9 mouse cellular contexts compared by ENCODE assay signal in genomic region chr8:116621158-116621961, GRCm38 (mm10).
DNase-seq lines count a peak whose midpoint lies in the region; ATAC-seq and TF ChIP-seq lines count a peak whose summit lies in the region.
"Had no signal": no experiment of that assay in that cellular context is flagged by ENCODE, and none has a peak within 500 bp of the region (broad histone marks: within the 10 kb centered on the region; RNA-seq: fewer than 3 reads in every experiment).

No protein-coding gene starts in this region.

- no peak overlapping the region for H3K9ac ChIP-seq in midbrain, embryonic 13.5 days (replicated peaks)
- H3K9ac ChIP-seq in midbrain, embryonic 16.5 days (ENCODE audit: low read depth, low read length), result no peak overlapping the region
- no peak overlapping the region for H3K9ac ChIP-seq in intestine, postnatal 0 days (ENCODE audit: low read depth, low read length)

- no peaks in the 10 kb centered on the region for H3K27me3 ChIP-seq in midbrain, embryonic 13.5 days
- no peaks in the 10 kb centered on the region for H3K27me3 ChIP-seq in midbrain, embryonic 16.5 days (ENCODE audit: control insufficient read depth, insufficient read depth, low read depth, low read length)
- no peaks in the 10 kb centered on the region for H3K27me3 ChIP-seq in intestine, postnatal 0 days (replicated peaks; ENCODE audit: control insufficient read depth, insufficient read depth, low read length)

- ATAC-seq in midbrain, embryonic 13.5 days, result 0 out of 2 replicates have a peak, but pooled peaks have one; percentile 47
- no peak for ATAC-seq in midbrain, embryonic 16.5 days
- no peak for ATAC-seq in intestine, postnatal 0 days

- H3K4me2 ChIP-seq in midbrain, embryonic 13.5 days (replicated peaks), result no peak overlapping the region
- H3K4me2 ChIP-seq in midbrain, embryonic 16.5 days (ENCODE audit: low read length), result no peak overlapping the region
- no peak overlapping the region for H3K4me2 ChIP-seq in intestine, postnatal 0 days (replicated peaks; ENCODE audit: low read depth)

- no peak overlapping the region for H3K4me3 ChIP-seq in midbrain, embryonic 13.5 days (replicated peaks)
- no peak overlapping the region for H3K4me3 ChIP-seq in midbrain, embryonic 16.5 days (ENCODE audit: low read depth, low read length)
- H3K4me3 ChIP-seq in intestine, postnatal 0 days (ENCODE audit: low read depth, low read length), result no peak overlapping the region

- peak; percentile 76 to 85 for DNase-seq in frontal cortex, adult 2 months (ENCODE audit: extremely low spot score in 1 of 2, low spot score in 1 of 2)
- peak; percentile 73 to 75 for DNase-seq in left cerebral cortex, adult 18-20 months (ENCODE audit: low spot score in 2 of 2)
- peak; percentile 88 for DNase-seq in telencephalon, adult 2 months (ENCODE audit: low read depth, low spot score)
- no peak for DNase-seq in spleen, adult 12 weeks (ENCODE audit: low spot score)
- no peak for DNase-seq in kidney, adult 9 months
- DNase-seq: heart, postnatal 4 days had no signal

- no peak overlapping the region for H3K27ac ChIP-seq in midbrain, embryonic 13.5 days
- no peak overlapping the region for H3K27ac ChIP-seq in midbrain, embryonic 16.5 days (ENCODE audit: low read length)
- H3K27ac ChIP-seq in intestine, postnatal 0 days (ENCODE audit: low read depth, low read length), result no peak overlapping the region

- H3K9me3 ChIP-seq in midbrain, embryonic 13.5 days, result no peaks in the 10 kb centered on the region
- H3K9me3 ChIP-seq in midbrain, embryonic 16.5 days (replicated peaks; ENCODE audit: control insufficient read depth, low read length, poor library complexity, severe bottlenecking), result no peaks in the 10 kb centered on the region
- no peaks in the 10 kb centered on the region for H3K9me3 ChIP-seq in intestine, postnatal 0 days (ENCODE audit: control insufficient read depth)

- H3K36me3 ChIP-seq in midbrain, embryonic 13.5 days, result peaks cover 8% of the 10 kb centered on the region; the same call in 1 of the 2 replicates
- H3K36me3 ChIP-seq in midbrain, embryonic 16.5 days (ENCODE audit: control insufficient read depth, insufficient read depth, low read length), result no peaks in the 10 kb centered on the region
- H3K36me3 ChIP-seq in intestine, postnatal 0 days (ENCODE audit: control insufficient read depth, insufficient read depth), result no peaks in the 10 kb centered on the region

- H3K4me1 ChIP-seq in midbrain, embryonic 13.5 days (replicated peaks), result peaks cover 18% of the 10 kb centered on the region
- no peaks in the 10 kb centered on the region for H3K4me1 ChIP-seq in midbrain, embryonic 16.5 days (ENCODE audit: control insufficient read depth, insufficient read depth, low read length)
- H3K4me1 ChIP-seq in intestine, postnatal 0 days (replicated peaks; ENCODE audit: control insufficient read depth, insufficient read depth, low read length), result no peaks in the 10 kb centered on the region

- TF ChIP-seq CTCF in intestine, postnatal 0 days (IDR thresholded peaks at IDR 0.05; ENCODE audit: low read depth), result no peak

- WGBS in midbrain, embryonic 13.5 days, result 68% methylated on average over 21 of the region's 21 CpGs
- WGBS in midbrain, embryonic 16.5 days, result 67% methylated on average over 21 of the region's 21 CpGs
- WGBS in intestine, postnatal 0 days, result 51% methylated on average over 21 of the region's 21 CpGs

Comparison
In these comparisons a context has a peak if more than half of its experiments do, and no peak if none do; other contexts are left out.
1. DNase-seq: peak in frontal cortex, adult 2 months (2 of 2), left cerebral cortex, adult 18-20 months (2 of 2) and telencephalon, adult 2 months (single experiment); none in spleen, adult 12 weeks (single experiment) and kidney, adult 9 months (single experiment).